Mouse (Mus musculus) kidney, adult 8-10 months (tissue): Measurements from ENCODE around the gene Zfp651.

Experiments
- DNase-seq, 2 experiments: peaks; one replicate each; pipeline ENCODE4 v3.0.0; 2022

Gene Zfp651

GRCm38 (mm10) chr9:121819073-121819770 lies 60.1 kb downstream of the Zfp651 start:
- DNase-seq = peak; percentile 39 to 72

GRCm38 (mm10) chr9:121819771-121820471 lies 60.8 kb downstream of the Zfp651 start:
- peak; percentile 12 to 42 for DNase-seq

- DNase-seq = no peak
Measured at GRCm38 (mm10) chr9:121820765-121821164, 61.6 kb downstream of the Zfp651 start.
